ENCODE assay signal across 8 mouse cellular contexts in the genomic region with DNA sequence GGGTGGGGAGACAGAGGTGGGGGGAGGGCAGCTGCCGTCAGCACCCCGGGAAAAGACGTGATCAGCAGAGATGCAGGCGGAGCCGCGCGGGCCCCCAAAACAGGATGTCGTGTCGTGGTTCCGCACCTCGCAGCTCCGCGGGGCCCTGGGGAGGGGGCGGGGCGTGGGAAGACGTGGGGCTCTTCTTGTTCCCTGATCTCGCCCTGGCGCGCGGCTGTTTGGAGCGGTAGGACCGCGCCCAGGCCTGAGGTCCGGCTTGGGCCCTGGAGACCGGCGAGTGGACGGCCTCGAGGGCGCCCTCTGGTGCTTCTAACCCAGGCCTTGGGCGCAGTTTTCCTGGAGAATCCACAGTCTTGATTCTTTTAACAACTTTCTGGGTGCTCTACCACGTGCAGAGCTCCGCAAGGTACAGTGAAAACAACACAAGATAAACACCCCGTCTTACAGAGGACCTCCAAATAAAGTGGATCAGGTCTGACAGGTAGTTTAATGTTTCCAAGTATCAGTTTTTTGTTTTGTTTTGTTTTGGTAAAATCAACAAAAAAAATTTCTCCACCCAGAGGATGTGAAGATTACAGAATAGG. TPM values are rescaled to one million over a fixed set of nuclear protein-coding genes. Genes with fewer than 3 reads are reported as not detected.
A peak's percentile ranks its signal among the peaks of the same experiment; 100 is the strongest.
DNase-seq lines count a peak whose midpoint lies in the region; ATAC-seq lines count a peak whose summit lies in the region.

No protein-coding gene starts in this region.

- peak overlapping the region; percentile 70 for H3K4me3 ChIP-seq in neural tube, embryonic 11.5 days (ENCODE audit: low read depth, low read length)
- H3K4me3 ChIP-seq in macrophage (ENCODE audit: inconsistent target) = peak overlapping the region; percentile 92

- H3K27ac ChIP-seq in neural tube, embryonic 11.5 days (ENCODE audit: low read depth, low read length) = peak overlapping the region; percentile 84
- H3K27ac ChIP-seq in macrophage = peak overlapping the region; percentile 100

- H3K9ac ChIP-seq in neural tube, embryonic 11.5 days (ENCODE audit: low read length) = peak overlapping the region; percentile 91

- H3K36me3 ChIP-seq in neural tube, embryonic 11.5 days (ENCODE audit: control insufficient read depth, insufficient read depth, low read length) = no peaks in the 10 kb centered on the region
- no peaks in the 10 kb centered on the region for H3K36me3 ChIP-seq in macrophage (ENCODE audit: inconsistent target)

- peaks cover 21% of the 10 kb centered on the region for H3K4me1 ChIP-seq in neural tube, embryonic 11.5 days (ENCODE audit: control insufficient read depth, insufficient read depth, low read length)

- WGBS in neural tube, embryonic 11.5 days = under 1% methylated on average over 24 of the region's 33 CpGs
- 2% methylated on average over 33 of the region's 33 CpGs for WGBS in macrophage (ENCODE audit: missing documents)

- intact Hi-C loops in gastrocnemius, postnatal 14 days (cut with DNase I; ENCODE audit: low total_unique reads) = no loop called here

- H3K9me3 ChIP-seq in neural tube, embryonic 11.5 days (ENCODE audit: control insufficient read depth, low read length) = no peaks in the 10 kb centered on the region

- peak; percentile 89 for DNase-seq in neural tube, embryonic 11.5 days (ENCODE audit: low spot score)
- no peak for DNase-seq in neural tube, embryonic 10.5 days (ENCODE audit: extremely low spot score, low spot score)
- peak; percentile 93 for DNase-seq in embryo, embryonic 11 days
- peak; percentile 94 for DNase-seq in gastrocnemius, postnatal 14 days
- peak; percentile 85 for DNase-seq in left cerebral cortex, adult 8-10 months (ENCODE audit: low spot score in 2 of 2)
- DNase-seq in right cerebral cortex, postnatal 25 days = peak; percentile 87

- ATAC-seq in neural tube, embryonic 11.5 days (ENCODE audit: insufficient read depth, low FRiP score, low TSS enrichment) = peak; percentile 80
- peak; percentile 69 for ATAC-seq in inflammation-experienced regulatory T-cells, adult 6 months

- peak overlapping the region; percentile 78 for H3K4me2 ChIP-seq in neural tube, embryonic 11.5 days (ENCODE audit: low read depth)

- peaks cover 40% of the 10 kb centered on the region for H3K79me2 ChIP-seq in macrophage (ENCODE audit: inconsistent target)

- no peaks in the 10 kb centered on the region for H3K27me3 ChIP-seq in neural tube, embryonic 11.5 days (ENCODE audit: control insufficient read depth, insufficient read depth, low read length)

RNA-seq across cellular contexts. Expression of a gene that starts 5.1 kb away (rescaled TPM):
- 35.1 and 38.8 TPM in 2 replicates for polyA plus RNA-seq in neural tube, embryonic 11.5 days (2014; fragmentation: Nextera tagmentation; extraction: Ambion mirVana)
- 10 to 100 TPM; 21.9 to 22.6 TPM for total RNA-seq in gastrocnemius, postnatal 14 days (2021)
- 100 to 1,000 TPM; 135 to 199 (median 174) TPM for polyA plus RNA-seq in inflammation-experienced regulatory T-cells, adult 6 months (2017; shearing (Covaris generic))
- total RNA-seq in left cerebral cortex, adult 8-10 months (2022) = 10 to 100 TPM; 34.4 to 46.5 (median 39.2) TPM
- total RNA-seq in macrophage (2018; cell fraction: chromatin; rRNA removed) = 10 to 100 TPM; 25.0 to 98.8 (median 68.0) TPM
- total RNA-seq in macrophage (2018; cell fraction: cytosol; rRNA removed) = 100 to 1,000 TPM; 340 to 655 (median 502) TPM
- 100 to 1,000 TPM; 107 to 292 (median 177) TPM for total RNA-seq in macrophage (2018; cell fraction: nucleus; rRNA removed)
- polyA plus RNA-seq in macrophage (2018) = 307 to 396 TPM (median 393 TPM) in 3 replicates

RNA-seq across cellular contexts. Expression of a gene that starts 16.9 kb away (rescaled TPM):
- 11.0 and 11.2 TPM in 2 replicates for polyA plus RNA-seq in neural tube, embryonic 11.5 days (2014; fragmentation: Nextera tagmentation; extraction: Ambion mirVana)
- total RNA-seq in gastrocnemius, postnatal 14 days (2021) = 100 to 1,000 TPM; 198 to 210 TPM
- 10 to 100 TPM; 46.3 to 50.9 (median 48.2) TPM for polyA plus RNA-seq in inflammation-experienced regulatory T-cells, adult 6 months (2017; shearing (Covaris generic))
- 10 to 100 TPM; 87.0 to 97.5 (median 94.7) TPM for total RNA-seq in left cerebral cortex, adult 8-10 months (2022)
- 10 to 100 TPM; 16.3 to 80.2 (median 56.7) TPM for total RNA-seq in macrophage (2018; cell fraction: chromatin; rRNA removed)
- total RNA-seq in macrophage (2018; cell fraction: cytosol; rRNA removed) = 10 to 100 TPM; 27.4 to 46.5 (median 37.8) TPM
- 10 to 100 TPM; 29.1 to 75.2 (median 49.1) TPM for total RNA-seq in macrophage (2018; cell fraction: nucleus; rRNA removed)
- 32.9 to 38.1 TPM (median 35.0 TPM) in 3 replicates for polyA plus RNA-seq in macrophage (2018)

RNA-seq across cellular contexts. Expression of a gene that starts 40.7 kb away (rescaled TPM):
- polyA plus RNA-seq in neural tube, embryonic 11.5 days (2014; fragmentation: Nextera tagmentation; extraction: Ambion mirVana) = 48.9 and 50.6 TPM in 2 replicates
- 10 to 100 TPM; 23.3 to 26.5 TPM for total RNA-seq in gastrocnemius, postnatal 14 days (2021)
- 10 to 100 TPM; 46.4 to 51.1 (median 47.1) TPM for polyA plus RNA-seq in inflammation-experienced regulatory T-cells, adult 6 months (2017; shearing (Covaris generic))
- total RNA-seq in left cerebral cortex, adult 8-10 months (2022) = 10 to 100 TPM; 23.7 to 28.9 (median 25.5) TPM
- 100 to 1,000 TPM in 12 of 26 experiments, 10 to 100 TPM in 14; 35.0 to 252 (median 88.7) TPM for total RNA-seq in macrophage (2018; cell fraction: chromatin; rRNA removed)
- total RNA-seq in macrophage (2018; cell fraction: cytosol; rRNA removed) = 100 to 1,000 TPM in 13 of 26 experiments, 10 to 100 TPM in 13; 48.3 to 295 (median 135) TPM
- 100 to 1,000 TPM in 15 of 26 experiments, 10 to 100 TPM in 11; 32.0 to 256 (median 136) TPM for total RNA-seq in macrophage (2018; cell fraction: nucleus; rRNA removed)
- polyA plus RNA-seq in macrophage (2018) = 35.9 to 98.6 TPM (median 72.6 TPM) in 3 replicates

RNA-seq across cellular contexts. Expression of a gene that starts 40.7 kb away (rescaled TPM):
- 44.5 and 45.9 TPM in 2 replicates for polyA plus RNA-seq in neural tube, embryonic 11.5 days (2014; fragmentation: Nextera tagmentation; extraction: Ambion mirVana)
- total RNA-seq in gastrocnemius, postnatal 14 days (2021) = 10 to 100 TPM; 22.5 to 24.2 TPM
- polyA plus RNA-seq in inflammation-experienced regulatory T-cells, adult 6 months (2017; shearing (Covaris generic)) = 10 to 100 TPM; 34.1 to 42.1 (median 39.1) TPM
- 10 to 100 TPM; 40.7 to 43.0 (median 41.7) TPM for total RNA-seq in left cerebral cortex, adult 8-10 months (2022)
- 100 to 1,000 TPM; 148 to 312 (median 209) TPM for total RNA-seq in macrophage (2018; cell fraction: chromatin; rRNA removed)
- 10 to 100 TPM; 50.5 to 76.2 (median 61.5) TPM for total RNA-seq in macrophage (2018; cell fraction: cytosol; rRNA removed)
- 100 to 1,000 TPM; 104 to 290 (median 140) TPM for total RNA-seq in macrophage (2018; cell fraction: nucleus; rRNA removed)
- 30.0 to 31.7 TPM (median 30.9 TPM) in 3 replicates for polyA plus RNA-seq in macrophage (2018)
